Mouse (Mus musculus) MEL (cell line): Measurements from ENCODE around the gene Zbtb43. TPM values are rescaled to one million over a fixed set of nuclear protein-coding genes. Genes with fewer than 3 reads are reported as not detected.

Experiments
- DNase-seq: peaks from one replicate; pipeline ENCODE4 v3.0.0; 2011; ENCODE audit warnings: low read depth, low spot score
- H3K27ac ChIP-seq: 2 replicates; pipeline ENCODE4 v1.5.1; 2012; ENCODE audit warnings: low read depth, mild to moderate bottlenecking, control low read depth, low read length, moderate library complexity; ENCODE audit not compliant: control insufficient read depth
- H3K27me3 ChIP-seq, 2 experiments: fragments of 150-350 bp in 1 of 2; sonication (generic) in 1 of 2; 2 replicates each; pipeline ENCODE4 v1.6.1; 2012; ENCODE audit warnings: low read length in 2 of 2, mild to moderate bottlenecking in 2 of 2, improper control_type of control experiment in 1 of 2, moderate library complexity in 1 of 2; ENCODE audit not compliant: insufficient read depth in 2 of 2, control insufficient read depth in 1 of 2
- H3K36me3 ChIP-seq, 2 experiments: 2 replicates each; pipeline ENCODE4 v1.6.1; 2012 to 2014; ENCODE audit warnings: low read length in 2 of 2, improper control_type of control experiment in 1 of 2, inconsistent platforms in 1 of 2, mild to moderate bottlenecking in 1 of 2; ENCODE audit not compliant: insufficient read depth in 2 of 2, control insufficient read depth in 1 of 2
- H3K4me1 ChIP-seq, 2 experiments: fragments of 150-350 bp in 1 of 2; sonication (generic) in 1 of 2; 2 replicates each; pipeline ENCODE4 v1.6.1; 2012; ENCODE audit warnings: low read length in 2 of 2, improper control_type of control experiment in 1 of 2, mild to moderate bottlenecking in 1 of 2; ENCODE audit not compliant: insufficient read depth in 2 of 2, control insufficient read depth in 1 of 2
- H3K4me3 ChIP-seq, 2 experiments: fragments of 150-350 bp in 1 of 2; sonication (generic) in 1 of 2; 2 replicates each; pipeline ENCODE4 v1.5.1; 2012; ENCODE audit warnings: low read depth in 2 of 2, low read length in 2 of 2, mild to moderate bottlenecking in 2 of 2, moderate library complexity in 2 of 2, control low read depth in 1 of 2, improper control_type of control experiment in 1 of 2; ENCODE audit not compliant: control insufficient read depth in 1 of 2, insufficient read depth in 1 of 2
- H3K79me2 ChIP-seq: 2 replicates; pipeline ENCODE4 v1.6.1; 2012; ENCODE audit warnings: mild to moderate bottlenecking, low read length, moderate library complexity; ENCODE audit not compliant: control insufficient read depth, poor library complexity, insufficient read depth
- H3K9ac ChIP-seq: 2 replicates; pipeline ENCODE4 v1.6.1; 2012; ENCODE audit warnings: low read depth, mild to moderate bottlenecking, control low read depth, low read length, moderate library complexity; ENCODE audit not compliant: control insufficient read depth, poor library complexity, severe bottlenecking
- H3K9me3 ChIP-seq: fragments of 150-350 bp; sonication (generic); replicated peaks from 2 replicates; pipeline ENCODE4 v1.6.1; 2012; ENCODE audit warnings: mild to moderate bottlenecking, low read length, improper control_type of control experiment, moderate library complexity; ENCODE audit not compliant: insufficient read depth
- CHD1 ChIP-seq: IDR thresholded peaks from 2 replicates; pipeline ENCODE4 v1.6.1; 2012; ENCODE audit warnings: low read depth, mild to moderate bottlenecking, inconsistent platforms, low read length, improper control_type of control experiment
- ELF1 ChIP-seq: IDR thresholded peaks from 2 replicates; pipeline ENCODE4 v1.6.1; 2014; ENCODE audit warnings: low read depth, mild to moderate bottlenecking, inconsistent platforms, low read length, improper control_type of control experiment, moderate library complexity
- GATA1 ChIP-seq: IDR thresholded peaks from 2 replicates; pipeline ENCODE4 v1.6.1; 2011; ENCODE audit warnings: low read depth, low read length, improper control_type of control experiment
- JUND ChIP-seq: IDR thresholded peaks from 2 replicates; pipeline ENCODE4 v1.6.1; 2011; ENCODE audit warnings: low read depth, mild to moderate bottlenecking, improper control_type of control experiment, low read length
- KAT2A ChIP-seq: conservative IDR thresholded peaks from 2 replicates; pipeline ENCODE4 v1.6.1; 2012; ENCODE audit warnings: low read depth, low read length, improper control_type of control experiment, inconsistent platforms
- MAFK ChIP-seq: IDR thresholded peaks from 2 replicates; pipeline ENCODE4 v1.6.1; 2011; ENCODE audit warnings: low read depth, mild to moderate bottlenecking, low read length, improper control_type of control experiment, borderline replicate concordance
- MEF2A ChIP-seq: IDR thresholded peaks from 2 replicates; pipeline ENCODE4 v1.6.1; 2014; ENCODE audit warnings: low read depth, mild to moderate bottlenecking, inconsistent platforms, low read length, improper control_type of control experiment; ENCODE audit not compliant: poor library complexity, insufficient replicate concordance, severe bottlenecking; ENCODE audit errors: extremely low read depth
- MYB ChIP-seq: IDR thresholded peaks from 2 replicates; pipeline ENCODE4 v1.6.1; 2011; ENCODE audit warnings: mild to moderate bottlenecking, low read depth, low read length, improper control_type of control experiment
- POLR2AphosphoS2 ChIP-seq: IDR thresholded peaks from 2 replicates; pipeline ENCODE4 v1.6.1; 2011; ENCODE audit warnings: low read length, improper control_type of control experiment
- POLR2AphosphoS5 ChIP-seq: IDR thresholded peaks from 2 replicates; pipeline ENCODE4 v1.6.1; 2012; ENCODE audit warnings: low read depth, borderline replicate concordance, mild to moderate bottlenecking, inconsistent platforms, low read length, moderate library complexity, mixed read lengths
- TAL1 ChIP-seq: IDR thresholded peaks from 2 replicates; pipeline ENCODE4 v1.6.1; 2012; ENCODE audit warnings: mild to moderate bottlenecking, inconsistent platforms, low read length, moderate library complexity, mixed read lengths
- TCF12 ChIP-seq: IDR thresholded peaks from 2 replicates; pipeline ENCODE4 v1.6.1; 2014; ENCODE audit warnings: low read depth, mild to moderate bottlenecking, inconsistent platforms, low read length, improper control_type of control experiment, moderate library complexity
- USF2 ChIP-seq, 2 experiments: IDR thresholded peaks; 2 replicates each; pipeline ENCODE4 v1.6.1; 2011 to 2012; ENCODE audit warnings: improper control_type of control experiment in 2 of 2, low read length in 2 of 2, borderline replicate concordance in 1 of 2, inconsistent platforms in 1 of 2, low read depth in 1 of 2, mild to moderate bottlenecking in 1 of 2; ENCODE audit not compliant: insufficient read depth in 1 of 2
- ZC3H11A ChIP-seq: IDR thresholded peaks from 2 replicates; pipeline ENCODE4 v1.6.1; 2012; ENCODE audit warnings: low read depth, mild to moderate bottlenecking, inconsistent platforms, low read length, improper control_type of control experiment
- ZKSCAN1 ChIP-seq: IDR thresholded peaks from 2 replicates; pipeline ENCODE4 v1.6.1; 2012; ENCODE audit warnings: low read depth, mild to moderate bottlenecking, inconsistent platforms, low read length, improper control_type of control experiment, moderate library complexity
- ZNF384 ChIP-seq: IDR thresholded peaks from 2 replicates; pipeline ENCODE4 v1.6.1; 2012; ENCODE audit warnings: low read depth, mild to moderate bottlenecking, inconsistent platforms, low read length, improper control_type of control experiment
- polyA plus RNA-seq, 2 experiments: library from polyadenylated mRNA; stranded (reverse) in 1 of 2; unstranded in 1 of 2; fragments of >175 nt in 1 of 2; fragments of >200 nt in 1 of 2; gene quantifications; 2 replicates each; pipeline versions ENCODE4 v1.2.1 to v1.2.4; 2012; ENCODE audit warnings: low replicate concordance in 2 of 2, low read depth in 1 of 2; ENCODE audit not compliant: insufficient read length in 2 of 2, insufficient read depth in 1 of 2, missing spikeins in 1 of 2
- total RNA-seq: library from RNA; depleted of rRNA; stranded (reverse); fragments of 300-350 nt; gene quantifications from 2 replicates; pipeline ENCODE4 v1.2.3, GENCODE M21; 2012; rRNA removed

Gene Zbtb43
- total and polyA plus RNA-seq, 3 experiments: 15.5 to 17.7 TPM; not detected in 1

GRCm38 (mm10) chr2:33400541-33400940 lies 67.8 kb downstream of the Zbtb43 start:
- no peak for DNase-seq
- H3K79me2 ChIP-seq: no peaks in the 10 kb centered on the region
- no peak for TF ChIP-seq TCF12
- TF ChIP-seq USF2 (IDR thresholded peaks at IDR 0.05; ENCODE audit: borderline replicate concordance in 1 of 2, insufficient read depth in 1 of 2, low read depth in 1 of 2, low read length in 2 of 2): no peak
- no peak for TF ChIP-seq JUND
- no peak for TF ChIP-seq POLR2AphosphoS2
- no peak for TF ChIP-seq MAFK
- no peak for TF ChIP-seq ZNF384
- no peak for TF ChIP-seq GATA1
- TF ChIP-seq KAT2A: no peak
- TF ChIP-seq ZC3H11A: no peak
- no peak for TF ChIP-seq ZKSCAN1
- TF ChIP-seq ELF1: no peak
- no peak for TF ChIP-seq CHD1
- TF ChIP-seq TAL1: no peak
- no peak for TF ChIP-seq POLR2AphosphoS5
- no peak for TF ChIP-seq MYB
- no peak for TF ChIP-seq MEF2A

More at GRCm38 (mm10) chr2:33400541-33400940, 67.8 kb downstream of the Zbtb43 start:
- Histone ChIP-seq H3K4me3 (no peak overlapping the region), H3K27ac (no peak overlapping the region), H3K36me3 (peaks cover 0 to 26% of the 10 kb centered on the region in 2 experiments; a peak in 2 of 4 replicates), H3K27me3 (no peaks in the 10 kb centered on the region), H3K9ac (no peak overlapping the region), H3K9me3 (no peaks in the 10 kb centered on the region), H3K4me1 (peaks cover 15 to 30% of the 10 kb centered on the region in 2 experiments)

Other genes with a start within 250 kb of the Zbtb43 start
- gene Ralgps1, start 97.1 kb downstream of the Zbtb43 start, total RNA-seq: 0.89 and 1.1 TPM in 2 replicates
- gene Ralgps1, start 97.1 kb downstream of the Zbtb43 start, polyA plus RNA-seq: 1 to 10 TPM in 1 of 2 experiments, not detected in 1; 2.6 TPM
- 9.6 and 9.7 TPM in 2 replicates for gene Zbtb34, start 37.2 kb downstream of the Zbtb43 start, total RNA-seq
- 10 to 100 TPM in 1 of 2 experiments, not detected in 1; 10.1 TPM for gene Zbtb34, start 37.2 kb downstream of the Zbtb43 start, polyA plus RNA-seq
- gene Lmx1b, start 172.0 kb upstream of the Zbtb43 start, total RNA-seq: not detected in 2 replicates
- not detected for gene Lmx1b, start 172.0 kb upstream of the Zbtb43 start, polyA plus RNA-seq